Mouse (Mus musculus) G1E (cell line): ENCODE data around the gene Nr1d2.

Experiments
- CTCF ChIP-seq: IDR thresholded peaks from 2 replicates; pipeline ENCODE4 v1.5.1; 2012; ENCODE audit warnings: low read depth, low read length, inconsistent platforms, mixed read lengths
- GATA1 ChIP-seq: IDR thresholded peaks from 2 replicates; pipeline ENCODE4 v1.6.1; 2012; ENCODE audit warnings: borderline replicate concordance, low read length, inconsistent platforms, mixed read lengths
- GATA2 ChIP-seq: IDR thresholded peaks from 2 replicates; pipeline ENCODE4 v1.6.1; 2012; ENCODE audit warnings: low read depth, low read length, inconsistent platforms, borderline replicate concordance
- POLR2AphosphoS5 ChIP-seq: IDR thresholded peaks from 2 replicates; pipeline ENCODE4 v1.6.1; 2012; ENCODE audit warnings: low read depth, low read length, inconsistent platforms; ENCODE audit not compliant: insufficient replicate concordance
- TAL1 ChIP-seq: conservative IDR thresholded peaks from 2 replicates; pipeline ENCODE4 v1.6.1; 2012; ENCODE audit warnings: low read depth, low read length, inconsistent platforms, mixed read lengths

DNA sequence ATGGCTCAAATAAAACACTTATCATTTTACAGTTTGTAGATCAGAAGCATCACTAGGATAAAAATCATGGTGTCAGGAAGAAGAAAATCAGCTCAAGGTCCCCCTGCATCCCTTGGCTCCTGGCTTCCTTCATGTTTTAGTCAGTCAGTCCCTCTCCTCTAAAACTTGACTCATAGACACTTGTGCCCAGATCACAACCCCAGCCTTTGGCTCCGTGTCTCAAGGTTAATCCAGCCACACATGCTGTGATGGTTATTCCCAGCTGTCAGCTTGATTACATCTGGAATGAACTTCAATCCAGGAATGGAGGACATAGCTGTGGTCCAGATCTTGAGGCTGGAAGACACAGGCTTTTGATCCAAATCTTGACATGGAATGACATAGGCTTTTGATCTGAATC lies 35.6 kb upstream of the Nr1d2 start:
- no peak for TF ChIP-seq CTCF
- no peak for TF ChIP-seq GATA1
- TF ChIP-seq POLR2AphosphoS5, result no peak
- no peak for TF ChIP-seq GATA2
- no peak for TF ChIP-seq TAL1
